Mouse (Mus musculus): ENCODE data around the gene Pbx4. TPM values are rescaled to one million over a fixed set of nuclear protein-coding genes. Genes with fewer than 3 reads are reported as not detected.
A peak's percentile ranks its signal among the peaks of the same experiment; 100 is the strongest.

Pbx4 gene
- total RNA-seq, 2 experiments from 2014 or later = 1.1 to 1.8 TPM

- DNase-seq = no peak
Observed at GRCm38 (mm10) chr8:69809820-69810219, 22.5 kb upstream of the Pbx4 start.

GRCm38 (mm10) chr8:69814881-69815280 is 17.4 kb upstream of the Pbx4 start:
- DNase-seq = no peak

GRCm38 (mm10) chr8:69815396-69815795 is 16.9 kb upstream of the Pbx4 start:
- peak in 1 of 2 experiments; percentile 59 for DNase-seq

- no peak for DNase-seq
Observed at GRCm38 (mm10) chr8:69820466-69820865, 11.8 kb upstream of the Pbx4 start.

GRCm38 (mm10) chr8:69821971-69822385 is 10.3 kb upstream of the Pbx4 start:
- peak; percentile 50 to 62 for DNase-seq

GRCm38 (mm10) chr8:69822386-69823191 is 9.7 kb upstream of the Pbx4 start, which contains the start of gene Lpar2:
Gene Lpar2 (plus strand): TSS chr8:69822429.
- peak; percentile 75 to 86 for DNase-seq

- no peak for DNase-seq
Observed at GRCm38 (mm10) chr8:69826371-69826770, 5.9 kb upstream of the Pbx4 start.

GRCm38 (mm10) chr8:69837057-69837682 is 4.9 kb downstream of the Pbx4 start:
- DNase-seq = no peak

GRCm38 (mm10) chr8:69847167-69848065 is 15.1 kb downstream of the Pbx4 start:
- no peak for DNase-seq

- DNase-seq = peak; percentile 69 to 71
Observed at GRCm38 (mm10) chr8:69848951-69849350, 16.7 kb downstream of the Pbx4 start.

GRCm38 (mm10) chr8:69849899-69850298 is 17.6 kb downstream of the Pbx4 start:
- no peak for DNase-seq

- DNase-seq = peak; percentile 27 to 36
Observed at GRCm38 (mm10) chr8:69850926-69851506, 18.7 kb downstream of the Pbx4 start.

- DNase-seq = no peak
Observed at GRCm38 (mm10) chr8:69853869-69854268, 21.6 kb downstream of the Pbx4 start.

- DNase-seq = no peak
Observed at GRCm38 (mm10) chr8:69860807-69861206, 28.5 kb downstream of the Pbx4 start.

GRCm38 (mm10) chr8:69861251-69861650 is 29.0 kb downstream of the Pbx4 start:
- no peak for DNase-seq

GRCm38 (mm10) chr8:69863387-69864020 is 31.2 kb downstream of the Pbx4 start:
- DNase-seq = no peak

GRCm38 (mm10) chr8:69864180-69864579 is 31.9 kb downstream of the Pbx4 start:
- DNase-seq = no peak

GRCm38 (mm10) chr8:69867696-69868326 is 35.5 kb downstream of the Pbx4 start:
- DNase-seq = peak in 1 of 2 experiments; percentile 32

- DNase-seq = no peak
Observed at GRCm38 (mm10) chr8:69870003-69870765, 37.9 kb downstream of the Pbx4 start.

- no peak for DNase-seq
Observed at GRCm38 (mm10) chr8:69870907-69871306, 38.6 kb downstream of the Pbx4 start.
